Mouse (Mus musculus) forebrain, postnatal 0 days (tissue): Measurements from ENCODE around the gene 2010111I01Rik. TPM values are rescaled to one million over a fixed set of nuclear protein-coding genes. Genes with fewer than 3 reads are reported as not detected.
A peak's percentile ranks its signal among the peaks of the same experiment; 100 is the strongest.

Experiments
- ATAC-seq: fragments of 200-750 bp; cut with Nextera tagmentation; 2 replicates; pipeline ENCODE4 v1.8.0; 2017; ENCODE audit warnings: mild to moderate bottlenecking, moderate library complexity
- DNase-seq: peaks from one replicate; pipeline ENCODE4 v3.0.0-alpha.2; 2015
- H3K27ac ChIP-seq: fragments of 300-500 bp; sonication (generic); 2 replicates; pipeline ENCODE4 v1.5.1; 2014; ENCODE audit warnings: low read depth, mild to moderate bottlenecking, antibody characterized with exemption, low read length, moderate library complexity, mixed read lengths
- H3K27me3 ChIP-seq: fragments of 300-500 bp; sonication (generic); 2 replicates; pipeline ENCODE4 v1.6.1; 2014; ENCODE audit warnings: mild to moderate bottlenecking, low read length, mixed read lengths; ENCODE audit not compliant: insufficient read depth
- H3K36me3 ChIP-seq: fragments of 300-500 bp; sonication (generic); 2 replicates; pipeline ENCODE4 v1.6.1; 2014; ENCODE audit warnings: mild to moderate bottlenecking, moderate library complexity; ENCODE audit not compliant: insufficient read depth
- H3K4me1 ChIP-seq: fragments of 300-500 bp; sonication (generic); 2 replicates; pipeline ENCODE4 v1.6.1; 2014; ENCODE audit warnings: antibody characterized with exemption; ENCODE audit not compliant: insufficient read depth
- H3K4me2 ChIP-seq: fragments of 300-500 bp; sonication (generic); 2 replicates; pipeline ENCODE4 v1.6.1; 2014; ENCODE audit warnings: low read depth, mild to moderate bottlenecking, moderate library complexity
- H3K4me3 ChIP-seq: fragments of 300-500 bp; sonication (generic); 2 replicates; pipeline ENCODE4 v1.5.1; 2014; ENCODE audit warnings: low read depth, low read length, mixed read lengths
- H3K9ac ChIP-seq: fragments of 300-500 bp; sonication (generic); 2 replicates; pipeline ENCODE4 v1.6.1; 2014; ENCODE audit warnings: mild to moderate bottlenecking
- H3K9me3 ChIP-seq: fragments of 300-500 bp; sonication (generic); 2 replicates; pipeline ENCODE4 v1.6.1; 2016; ENCODE audit warnings: low read length
- CTCF ChIP-seq: sonication (generic); IDR thresholded peaks from 2 replicates; pipeline ENCODE4 v1.5.1; 2016; ENCODE audit warnings: antibody characterized with exemption, control low read depth, low read depth
- WGBS: fragments of 180-500 bp; shearing (Covaris S2); extraction: QIAGEN DNeasy Blood & Tissue Kit; methylation state at CpG from one replicate; pipeline ENCODE4 v1.1.7; 2014; 5-methylcytosine and 5-hydroxymethylcytosine counted together
- polyA plus RNA-seq: library from polyadenylated mRNA; unstranded; fragments of >200 nt; fragmentation: Nextera tagmentation; extraction: Ambion mirVana; gene quantifications from 2 replicates; pipeline ENCODE4 v1.2.1, GENCODE M21; 2015
- total RNA-seq: library from RNA; depleted of rRNA; stranded (reverse); fragments of >200 nt; gene quantifications from 2 replicates; pipeline ENCODE4 v1.2.3, GENCODE M21; 2014

The 2010111I01Rik gene
- total and polyA plus RNA-seq, 2 experiments from 2014 or later = 20.3 to 47.8 TPM

DNA sequence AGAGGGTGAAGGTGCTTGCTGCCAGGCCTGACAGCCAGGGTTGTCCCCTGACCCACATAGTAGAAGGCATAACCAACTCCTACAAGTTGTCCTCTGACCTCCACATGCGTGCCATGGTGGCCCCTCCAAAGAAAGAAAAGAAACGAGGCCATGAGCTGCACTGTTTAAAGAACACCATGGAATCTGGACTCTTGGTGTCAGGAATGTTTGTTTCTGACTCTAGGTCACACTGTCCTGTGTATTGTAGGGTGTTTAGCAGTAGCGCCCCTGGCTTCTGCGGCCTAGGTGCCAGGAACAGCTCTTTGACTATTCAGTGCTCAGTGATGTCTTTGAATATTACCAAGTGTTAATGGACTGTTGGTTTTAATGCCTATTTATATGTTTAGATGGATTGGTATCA lies 8.4 kb downstream of the 2010111I01Rik start:
- Histone ChIP-seq H3K27me3 (no peaks in the 10 kb centered on the region), H3K4me2 (no peak overlapping the region), H3K27ac (no peak overlapping the region), H3K9ac (no peak overlapping the region), H3K9me3 (no peaks in the 10 kb centered on the region), H3K36me3 (no peaks in the 10 kb centered on the region), H3K4me3 (no peak overlapping the region), H3K4me1 (no peaks in the 10 kb centered on the region)
- TF ChIP-seq CTCF = no peak
- ATAC-seq (no peak), DNase-seq (no peak)
- 86% methylated on average over 4 of the region's 4 CpGs for WGBS

DNA sequence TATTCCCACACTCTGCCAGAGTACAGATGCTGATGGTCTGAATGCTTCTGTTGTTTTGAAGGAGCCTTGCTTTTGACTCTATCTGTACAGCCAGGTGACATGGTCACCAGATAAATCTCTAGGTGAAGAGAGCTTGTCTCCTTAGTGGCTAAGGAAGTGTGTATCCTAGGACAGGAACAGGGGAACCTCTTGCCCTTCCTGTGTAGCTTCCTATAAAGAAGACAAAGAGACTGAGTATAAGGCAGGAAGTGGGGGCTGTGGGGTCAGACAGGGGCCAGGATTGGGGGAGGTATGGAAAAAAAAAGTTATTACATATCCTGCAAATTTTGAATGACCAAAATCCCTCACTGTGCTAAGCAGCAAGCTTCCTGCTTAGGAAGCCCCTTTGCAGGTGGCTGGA lies 13.4 kb downstream of the 2010111I01Rik start:
- ATAC-seq = no peak
- Histone ChIP-seq H3K4me3 (no peak overlapping the region), H3K4me2 (no peak overlapping the region), H3K9ac (no peak overlapping the region), H3K4me1 (no peaks in the 10 kb centered on the region), H3K9me3 (no peaks in the 10 kb centered on the region), H3K27me3 (no peaks in the 10 kb centered on the region), H3K27ac (no peak overlapping the region), H3K36me3 (no peaks in the 10 kb centered on the region)
- TF ChIP-seq CTCF = no peak
- DNase-seq = no peak

DNA sequence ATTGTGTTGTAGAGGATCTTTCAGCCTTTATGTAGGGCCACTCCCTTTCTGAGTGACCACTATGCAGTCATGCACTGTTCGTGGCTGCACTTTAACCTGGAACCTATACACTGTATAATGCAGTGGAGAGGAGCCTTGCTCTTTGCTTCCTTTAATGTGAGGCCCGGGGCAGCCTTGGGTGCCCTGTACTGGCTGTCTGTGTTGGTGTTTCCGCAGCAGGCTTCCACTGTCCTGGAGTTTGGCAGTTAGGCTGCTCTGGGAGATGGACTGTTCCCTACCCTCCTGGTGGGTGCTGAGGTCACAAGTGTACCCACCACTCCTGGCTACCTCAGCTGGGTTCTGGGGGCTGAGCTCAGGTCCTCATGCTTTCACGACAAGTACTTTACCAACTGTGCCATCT lies 14.1 kb downstream of the 2010111I01Rik start:
- ATAC-seq = no peak
- H3K4me3 ChIP-seq = no peak overlapping the region
- 84% methylated on average over 4 of the region's 4 CpGs for WGBS

DNA sequence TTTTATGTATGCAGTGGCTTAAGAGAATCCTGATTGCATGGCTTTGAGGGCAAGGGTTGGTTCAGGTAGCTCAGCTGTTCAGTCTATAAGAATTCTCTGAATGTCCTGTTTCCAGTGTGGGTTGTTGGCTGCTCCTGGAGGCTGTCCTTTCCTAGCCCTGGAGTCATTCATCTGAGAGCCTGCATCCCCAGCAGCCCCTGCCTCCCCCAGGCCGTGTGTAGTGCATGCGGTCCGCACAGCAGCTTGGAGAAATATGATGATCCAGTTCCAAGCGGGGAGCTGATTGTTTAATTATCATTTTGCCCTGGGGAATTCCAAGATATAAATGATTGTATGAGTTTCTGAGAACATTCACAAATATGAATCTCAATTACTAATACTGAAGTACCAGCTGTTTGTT lies 14.5 kb downstream of the 2010111I01Rik start:
- Histone ChIP-seq H3K27me3 (no peaks in the 10 kb centered on the region), H3K4me2 (no peak overlapping the region), H3K36me3 (no peaks in the 10 kb centered on the region), H3K9ac (no peak overlapping the region), H3K4me1 (no peaks in the 10 kb centered on the region), H3K27ac (no peak overlapping the region), H3K4me3 (no peak overlapping the region), H3K9me3 (no peaks in the 10 kb centered on the region)
- no peak for DNase-seq
- TF ChIP-seq CTCF = no peak
- no peak for ATAC-seq
- 79% methylated on average over 4 of the region's 4 CpGs for WGBS

More for the DNA sequence above, 14.1 kb downstream of the 2010111I01Rik start:
- Histone ChIP-seq H3K4me2 (no peak overlapping the region), H3K9ac (no peak overlapping the region), H3K9me3 (no peaks in the 10 kb centered on the region), H3K27ac (no peak overlapping the region), H3K27me3 (no peaks in the 10 kb centered on the region), H3K4me1 (no peaks in the 10 kb centered on the region), H3K36me3 (no peaks in the 10 kb centered on the region)
- DNase-seq = no peak
- TF ChIP-seq CTCF = no peak

DNA sequence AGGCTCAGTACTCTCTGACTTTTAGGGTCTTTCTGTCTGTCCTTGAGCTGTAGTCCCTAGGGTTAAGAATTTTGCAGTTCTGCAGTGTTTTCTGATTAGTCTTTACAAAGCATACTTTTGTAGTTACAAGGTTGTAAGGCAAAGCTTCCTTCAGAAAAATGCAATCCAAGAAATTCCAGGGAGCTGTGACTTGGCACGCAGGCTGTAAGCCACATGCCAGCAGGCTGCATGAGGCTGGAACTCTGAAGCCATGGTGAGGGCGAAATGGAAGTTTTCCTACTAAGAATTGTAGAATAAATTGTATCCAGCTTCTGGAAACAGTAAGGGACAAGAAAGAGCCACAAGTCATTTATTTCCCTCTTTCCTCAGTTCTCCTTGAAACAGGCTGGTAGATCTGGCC lies 15.4 kb downstream of the 2010111I01Rik start:
- Histone ChIP-seq H3K4me1 (no peaks in the 10 kb centered on the region), H3K9ac (no peak overlapping the region), H3K9me3 (no peaks in the 10 kb centered on the region), H3K27me3 (no peaks in the 10 kb centered on the region), H3K27ac (no peak overlapping the region), H3K36me3 (no peaks in the 10 kb centered on the region), H3K4me3 (no peak overlapping the region), H3K4me2 (no peak overlapping the region)
- 65% methylated on average over 2 of the region's 2 CpGs for whole genome bisulfite sequencing
- ATAC-seq = no peak
- DNase-seq = peak; percentile 13
- TF ChIP-seq CTCF = no peak

DNA sequence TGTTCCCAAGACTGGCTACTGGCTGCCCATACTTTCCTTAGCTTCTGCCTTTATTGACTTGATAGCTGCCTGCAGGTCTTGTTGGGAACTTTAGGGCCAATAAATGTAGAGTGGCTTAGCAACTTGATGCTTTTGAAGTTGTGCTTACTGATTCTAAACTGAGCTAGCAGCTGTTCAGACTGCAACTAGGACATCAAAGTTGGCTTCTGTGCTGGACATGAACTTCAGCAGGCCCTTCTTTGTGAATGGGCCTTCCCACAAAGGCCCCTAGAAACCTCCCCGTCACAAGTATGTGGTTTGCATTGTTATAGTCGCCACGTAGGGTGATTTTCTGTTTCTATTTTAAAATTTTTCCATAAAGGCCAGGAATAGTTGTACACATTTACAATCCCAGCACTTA lies 19.8 kb downstream of the 2010111I01Rik start:
- H3K4me1 ChIP-seq = no peaks in the 10 kb centered on the region
- no peak overlapping the region for H3K9ac ChIP-seq
- ATAC-seq (no peak), DNase-seq (no peak)
- no peaks in the 10 kb centered on the region for H3K9me3 ChIP-seq
- no peaks in the 10 kb centered on the region for H3K36me3 ChIP-seq
- H3K4me2 ChIP-seq = no peak overlapping the region
- no peak overlapping the region for H3K4me3 ChIP-seq
- no peaks in the 10 kb centered on the region for H3K27me3 ChIP-seq
- no peak overlapping the region for H3K27ac ChIP-seq
- TF ChIP-seq CTCF = no peak
- 80% methylated on average over 3 of the region's 3 CpGs for WGBS

DNA sequence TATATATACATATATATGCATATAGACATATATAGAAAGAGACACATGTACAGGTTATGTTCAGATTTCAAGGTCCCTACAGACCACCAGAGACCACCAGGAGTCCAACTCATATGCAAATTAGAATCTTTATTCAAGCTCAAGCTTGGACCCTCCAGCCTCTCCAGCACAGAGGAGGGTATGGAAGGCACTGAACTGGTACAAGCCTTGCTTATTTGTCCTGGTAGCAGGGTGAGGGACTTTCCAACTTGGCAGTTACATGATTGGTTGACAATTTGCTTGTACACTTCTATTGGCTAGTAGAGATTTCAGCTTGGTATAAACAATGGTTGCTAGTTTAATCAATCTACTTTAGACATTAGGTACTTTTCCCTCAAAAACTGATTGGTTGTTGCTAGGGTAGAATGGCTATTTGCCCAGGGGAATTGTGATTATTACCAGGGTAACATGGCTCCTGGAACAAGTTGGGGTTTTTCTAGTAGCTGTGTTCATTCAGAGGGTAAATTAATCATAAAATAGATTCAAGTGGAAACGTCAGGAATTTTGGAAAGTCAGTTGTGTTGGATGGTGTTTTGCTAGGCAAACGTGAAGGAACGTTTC lies 25.3 kb downstream of the 2010111I01Rik start:
- H3K4me3 ChIP-seq = no peak overlapping the region
- no peaks in the 10 kb centered on the region for H3K9me3 ChIP-seq
- no peaks in the 10 kb centered on the region for H3K4me1 ChIP-seq
- no peak overlapping the region for H3K9ac ChIP-seq
- no peak overlapping the region for H3K27ac ChIP-seq
- no peak for TF ChIP-seq CTCF
- DNase-seq (no peak), ATAC-seq (peak; percentile 14; the same call in 1 of the 2 replicates)
- H3K4me2 ChIP-seq = no peak overlapping the region
- WGBS = 72% methylated on average over 3 of the region's 3 CpGs
- H3K27me3 ChIP-seq = no peaks in the 10 kb centered on the region
- H3K36me3 ChIP-seq = no peaks in the 10 kb centered on the region
